Mouse (Mus musculus) limb, embryonic 15.5 days (tissue): ENCODE measurements at regions not wholly inside any gene's neighbourhood (a gene's known extent, or its start where the extent isn't known, plus 50 kb on each side); places are given as distances from the start of the nearest gene placed in this dataset.
"Not testable (repeated sequence)": the region's sequence is repeated elsewhere in the genome, so short reads cannot be mapped to it uniquely, and the experiment has no call there.

ENCODE experiments used
- ATAC-seq: fragments of 200-750 bp; cut with Nextera tagmentation; 2 replicates; pipeline ENCODE4 v1.8.0; 2017; ENCODE audit warnings: low read depth, moderate TSS enrichment; ENCODE audit not compliant: insufficient number of reproducible peaks, low FRiP score, low TSS enrichment
- H3K27ac ChIP-seq: fragments of 300-500 bp; sonication (generic); 2 replicates; pipeline ENCODE4 v1.5.1; 2015; ENCODE audit warnings: moderate library complexity, mild to moderate bottlenecking, inconsistent platforms
- H3K27me3 ChIP-seq: fragments of 300-500 bp; sonication (generic); 2 replicates; pipeline ENCODE4 v1.6.1; 2015; ENCODE audit warnings: inconsistent platforms
- H3K36me3 ChIP-seq: fragments of 300-500 bp; sonication (generic); 2 replicates; pipeline ENCODE4 v1.6.1; 2015; ENCODE audit warnings: inconsistent platforms
- H3K4me1 ChIP-seq: fragments of 300-500 bp; sonication (generic); 2 replicates; pipeline ENCODE4 v1.6.1; 2015; ENCODE audit warnings: inconsistent platforms
- H3K4me2 ChIP-seq: fragments of 300-500 bp; sonication (generic); 2 replicates; pipeline ENCODE4 v1.6.1; 2015; ENCODE audit warnings: mild to moderate bottlenecking, inconsistent platforms
- H3K4me3 ChIP-seq: fragments of 300-500 bp; sonication (generic); 2 replicates; pipeline ENCODE4 v1.5.1; 2015; ENCODE audit warnings: mild to moderate bottlenecking, inconsistent platforms
- H3K9ac ChIP-seq: fragments of 300-500 bp; sonication (generic); 2 replicates; pipeline ENCODE4 v1.6.1; 2015; ENCODE audit warnings: inconsistent platforms
- H3K9me3 ChIP-seq: fragments of 300-500 bp; sonication (generic); 2 replicates; pipeline ENCODE4 v1.6.1; 2016; ENCODE audit warnings: inconsistent platforms
- WGBS: fragments of 180-500 bp; shearing (Covaris S2); methylation state at CpG from one replicate; pipeline ENCODE4 v1.1.7; 2015; 5-methylcytosine and 5-hydroxymethylcytosine counted together

DNA sequence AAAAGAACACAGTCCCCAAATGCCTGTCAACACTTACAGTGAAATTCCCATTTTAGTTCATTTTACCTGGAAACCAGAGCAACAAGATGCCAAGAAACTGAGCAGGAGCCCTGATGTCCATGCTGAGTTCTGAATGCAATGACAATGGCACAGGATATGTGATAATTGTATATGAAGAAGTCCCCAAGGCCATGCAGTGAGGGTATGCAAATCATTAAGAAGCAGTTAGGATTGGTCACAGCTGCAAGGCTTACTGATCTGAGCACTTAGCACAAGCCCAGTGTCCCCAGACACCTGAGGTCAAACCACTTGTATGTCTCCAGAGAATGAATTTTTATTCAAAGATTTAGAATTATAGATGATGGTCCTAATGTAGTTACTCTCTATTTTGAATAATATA, 419.0 kb upstream of the Tacstd2 start:
- not testable (repeated sequence) for H3K36me3 ChIP-seq, H3K9me3 ChIP-seq, H3K9ac ChIP-seq, H3K4me1 ChIP-seq, H3K27me3 ChIP-seq, H3K27ac ChIP-seq, H3K4me2 ChIP-seq, ATAC-seq, H3K4me3 ChIP-seq

DNA sequence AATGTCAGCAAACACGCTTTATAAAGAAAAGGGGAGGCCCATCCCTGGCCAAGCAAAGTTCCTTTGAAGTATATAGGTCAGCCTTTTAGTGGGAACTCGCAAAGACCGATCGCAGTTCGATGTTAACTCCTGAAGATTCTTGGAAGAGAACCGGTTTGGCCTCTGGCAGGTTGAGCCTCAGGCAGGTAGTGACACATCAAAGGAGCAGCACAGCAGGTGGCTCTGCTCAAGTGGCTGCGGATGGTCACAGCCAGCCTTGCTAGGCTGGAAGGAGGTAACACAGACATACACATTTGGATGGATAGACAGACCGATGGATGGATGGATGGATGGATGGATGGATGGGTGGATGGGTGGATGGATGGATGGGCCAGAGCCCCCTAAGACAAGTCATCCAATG, 395.9 kb upstream of the Tacstd2 start:
- not testable (repeated sequence) for H3K27ac ChIP-seq, H3K4me2 ChIP-seq, H3K9ac ChIP-seq, H3K4me3 ChIP-seq, H3K9me3 ChIP-seq, H3K36me3 ChIP-seq, H3K27me3 ChIP-seq, ATAC-seq, H3K4me1 ChIP-seq
- 20% methylated on average over 8 of the region's 8 CpGs for WGBS

DNA sequence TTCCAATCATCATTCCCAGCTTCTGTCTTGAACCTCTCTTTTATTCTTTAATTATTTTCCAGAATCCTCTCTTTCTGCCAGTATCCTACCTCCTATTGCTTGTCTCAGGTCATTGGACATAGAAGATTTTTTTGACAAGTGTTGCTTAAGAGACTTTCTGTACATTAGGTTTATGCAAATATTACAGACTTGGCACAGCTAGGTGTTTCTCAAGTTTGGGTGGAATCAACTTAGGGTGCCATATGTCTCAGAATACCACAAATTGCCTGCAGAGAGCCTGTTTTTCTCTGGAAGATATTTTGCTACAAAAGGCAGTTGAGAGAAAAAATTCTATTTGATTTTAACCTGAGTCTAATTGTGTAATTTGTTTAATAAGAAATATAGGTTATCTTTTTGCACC, 386.9 kb upstream of the Tacstd2 start:
- H3K27ac ChIP-seq: no peak overlapping the region
- H3K9me3 ChIP-seq: no peaks in the 10 kb centered on the region
- H3K4me3 ChIP-seq: no peak overlapping the region
- H3K27me3 ChIP-seq: no peaks in the 10 kb centered on the region
- no peaks in the 10 kb centered on the region for H3K4me1 ChIP-seq
- H3K9ac ChIP-seq: no peak overlapping the region
- H3K36me3 ChIP-seq: no peaks in the 10 kb centered on the region
- no peak overlapping the region for H3K4me2 ChIP-seq
- no peak for ATAC-seq

DNA sequence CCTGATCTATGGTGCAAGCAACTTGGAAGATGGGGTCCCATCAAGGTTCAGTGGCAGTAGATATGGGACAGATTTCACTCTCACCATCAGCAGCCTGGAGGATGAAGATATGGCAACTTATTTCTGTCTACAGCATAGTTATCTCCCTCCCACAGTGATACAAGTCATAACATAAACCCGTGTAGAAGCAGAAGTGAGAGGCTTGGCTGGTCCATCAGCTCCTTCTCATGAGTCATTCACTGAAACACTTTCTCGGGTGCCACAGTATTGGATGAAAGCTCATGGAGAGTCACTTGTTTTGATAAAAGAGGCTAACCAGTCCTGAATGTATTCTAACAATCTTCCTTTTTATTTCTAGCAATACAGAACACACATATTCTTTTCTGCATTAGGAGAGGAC, 378.3 kb upstream of the Tacstd2 start:
- H3K4me2 ChIP-seq: no peak overlapping the region
- no peak overlapping the region for H3K9ac ChIP-seq
- H3K27me3 ChIP-seq: no peaks in the 10 kb centered on the region
- 58% methylated on average over 2 of the region's 2 CpGs for WGBS
- no peaks in the 10 kb centered on the region for H3K36me3 ChIP-seq
- H3K9me3 ChIP-seq: no peaks in the 10 kb centered on the region
- no peak overlapping the region for H3K27ac ChIP-seq
- H3K4me3 ChIP-seq: no peak overlapping the region
- no peaks in the 10 kb centered on the region for H3K4me1 ChIP-seq
- no peak for ATAC-seq

DNA sequence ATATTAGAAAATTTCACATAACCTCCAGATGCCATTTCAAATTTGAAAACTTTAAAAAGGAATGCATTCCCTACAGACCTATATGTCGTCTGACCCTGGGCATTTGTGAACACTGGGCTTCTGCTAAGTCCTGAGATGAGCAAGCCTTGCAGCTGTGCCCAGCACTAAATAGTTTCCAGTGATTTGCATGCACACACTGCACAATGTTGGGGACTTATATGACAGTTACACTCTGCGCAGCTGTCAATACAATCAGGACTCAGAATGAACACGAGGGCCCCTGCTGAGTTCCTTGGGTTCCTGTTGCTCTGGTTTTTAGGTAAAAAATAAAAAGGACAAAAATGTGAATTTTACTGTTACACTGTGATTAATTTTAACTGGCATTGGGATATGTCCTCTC, 377.7 kb upstream of the Tacstd2 start:
- 80% methylated on average over 3 of the region's 3 CpGs for WGBS

DNA sequence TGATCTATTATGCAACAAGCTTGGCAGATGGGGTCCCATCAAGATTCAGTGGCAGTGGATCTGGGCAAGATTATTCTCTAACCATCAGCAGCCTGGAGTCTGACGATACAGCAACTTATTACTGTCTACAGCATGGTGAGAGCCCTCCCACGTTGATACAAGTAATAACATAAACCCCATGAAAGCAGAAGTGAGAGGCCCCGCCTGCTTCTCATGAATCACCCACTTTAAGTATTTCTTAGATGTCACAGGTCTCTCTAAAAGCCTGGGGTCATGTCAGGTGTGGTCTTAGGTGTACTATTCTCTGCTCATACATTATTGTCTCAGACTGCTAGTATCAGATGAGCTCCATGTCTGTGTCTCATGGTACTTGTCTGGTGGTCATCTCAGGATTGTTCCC, 360.9 kb upstream of the Tacstd2 start:
- no peak overlapping the region for H3K4me3 ChIP-seq
- H3K27me3 ChIP-seq: no peaks in the 10 kb centered on the region
- WGBS: 56% methylated on average over 3 of the region's 3 CpGs
- no peak for ATAC-seq
- no peaks in the 10 kb centered on the region for H3K9me3 ChIP-seq
- no peaks in the 10 kb centered on the region for H3K36me3 ChIP-seq
- no peaks in the 10 kb centered on the region for H3K4me1 ChIP-seq
- H3K27ac ChIP-seq: no peak overlapping the region
- no peak overlapping the region for H3K4me2 ChIP-seq
- H3K9ac ChIP-seq: no peak overlapping the region

More for the DNA sequence above, 377.7 kb upstream of the Tacstd2 start:
- H3K4me1 ChIP-seq: no peaks in the 10 kb centered on the region
- H3K27me3 ChIP-seq: no peaks in the 10 kb centered on the region
- no peaks in the 10 kb centered on the region for H3K9me3 ChIP-seq
- no peak overlapping the region for H3K4me2 ChIP-seq
- no peak overlapping the region for H3K4me3 ChIP-seq
- H3K9ac ChIP-seq: no peak overlapping the region
- no peaks in the 10 kb centered on the region for H3K36me3 ChIP-seq
- no peak overlapping the region for H3K27ac ChIP-seq
- ATAC-seq: no peak

DNA sequence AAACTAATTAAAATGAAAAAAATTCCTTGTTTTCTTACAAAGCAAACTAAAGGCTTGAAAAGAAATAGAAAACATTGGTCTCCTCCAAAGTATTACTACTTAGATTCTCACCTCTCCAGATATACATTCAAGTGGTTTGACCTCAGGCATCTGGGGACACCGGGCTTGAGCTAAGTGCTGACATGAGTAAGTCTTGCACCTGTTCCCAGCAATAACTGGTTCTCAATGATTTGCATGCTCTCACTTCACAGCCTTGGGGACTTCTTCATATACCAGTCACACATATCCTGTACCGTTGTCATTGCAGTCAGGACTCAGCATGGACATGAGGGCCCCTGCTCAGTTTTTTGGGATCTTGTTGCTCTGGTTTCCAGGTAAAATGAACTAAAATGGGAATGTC, 360.3 kb upstream of the Tacstd2 start:
- no peak overlapping the region for H3K27ac ChIP-seq
- no peak overlapping the region for H3K4me3 ChIP-seq
- no peaks in the 10 kb centered on the region for H3K27me3 ChIP-seq
- 82% methylated on average over 2 of the region's 2 CpGs for WGBS
- no peak overlapping the region for H3K9ac ChIP-seq
- H3K9me3 ChIP-seq: no peaks in the 10 kb centered on the region
- no peak overlapping the region for H3K4me2 ChIP-seq
- no peak for ATAC-seq
- no peaks in the 10 kb centered on the region for H3K36me3 ChIP-seq
- no peaks in the 10 kb centered on the region for H3K4me1 ChIP-seq

DNA sequence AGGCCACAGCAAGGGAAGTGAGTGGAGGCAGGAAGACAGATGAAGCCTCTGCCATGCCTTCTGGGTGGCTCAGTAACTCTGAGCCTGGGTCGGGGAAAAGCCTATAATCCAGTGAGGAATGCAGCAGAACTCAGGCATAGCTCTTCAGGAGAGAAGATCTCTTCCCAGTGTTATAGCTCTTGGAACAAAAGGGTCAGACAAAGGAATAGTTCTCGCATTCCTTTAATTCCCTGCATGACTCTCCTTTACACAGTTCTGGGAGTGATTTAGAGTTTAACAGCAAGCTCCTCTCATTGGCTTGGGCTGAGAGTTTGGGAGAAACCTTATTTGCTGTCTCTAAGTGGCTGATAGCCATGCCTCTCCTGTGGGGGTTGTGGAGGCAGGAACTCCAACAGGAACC, 352.0 kb upstream of the Tacstd2 start:
- Histone ChIP-seq H3K4me2 (no peak overlapping the region), H3K4me3 (no peak overlapping the region), H3K27me3 (no peaks in the 10 kb centered on the region), H3K4me1 (no peaks in the 10 kb centered on the region), H3K36me3 (no peaks in the 10 kb centered on the region), H3K9ac (no peak overlapping the region), H3K27ac (no peak overlapping the region), H3K9me3 (no peaks in the 10 kb centered on the region)
- WGBS: 51% methylated on average over 2 of the region's 2 CpGs
- ATAC-seq: no peak

DNA sequence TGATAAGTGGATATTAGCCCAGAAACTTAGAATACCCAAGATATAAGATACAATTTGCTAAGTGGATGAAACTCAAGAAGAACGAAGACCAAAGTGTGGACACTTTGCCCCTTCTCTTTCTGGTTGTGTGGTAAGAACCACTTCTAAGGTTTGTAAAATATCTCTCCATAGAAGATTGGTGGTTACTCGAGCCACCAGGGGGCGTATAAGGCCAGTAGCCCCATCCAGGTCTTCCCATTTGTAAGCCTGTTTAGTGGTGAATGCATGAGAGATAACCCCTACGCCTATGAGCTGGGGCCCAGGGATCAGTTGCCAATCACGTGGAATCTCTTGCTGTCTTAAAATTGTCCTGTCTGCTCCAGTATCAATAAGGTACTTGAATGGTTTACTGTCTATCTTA, 349.3 kb upstream of the Tacstd2 start:
- H3K27me3 ChIP-seq: no peaks in the 10 kb centered on the region
- no peak overlapping the region for H3K27ac ChIP-seq
- H3K9me3 ChIP-seq: no peaks in the 10 kb centered on the region
- H3K4me3 ChIP-seq: no peak overlapping the region
- ATAC-seq: no peak
- H3K4me2 ChIP-seq: no peak overlapping the region
- H3K36me3 ChIP-seq: no peaks in the 10 kb centered on the region
- 82% methylated on average over 5 of the region's 5 CpGs for WGBS
- H3K4me1 ChIP-seq: no peaks in the 10 kb centered on the region
- H3K9ac ChIP-seq: no peak overlapping the region

DNA sequence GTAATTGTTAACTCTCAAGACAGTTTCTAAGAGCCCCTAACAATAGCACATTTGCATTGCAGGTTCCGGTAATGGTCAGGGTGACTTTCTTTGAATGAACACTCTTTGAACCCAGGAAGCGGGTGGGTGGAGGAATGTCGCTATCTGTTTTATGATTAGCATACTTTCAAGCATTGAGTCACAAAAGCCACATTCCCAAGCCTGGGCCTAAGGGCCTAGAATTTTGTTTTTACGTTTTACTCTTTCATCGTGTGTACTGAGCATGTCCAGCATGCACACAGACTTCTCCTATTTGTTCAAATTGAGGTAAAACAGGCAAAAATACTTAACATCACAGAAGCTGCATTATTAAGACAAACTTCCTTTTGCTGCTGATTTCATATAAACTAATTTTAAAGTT, 345.9 kb upstream of the Tacstd2 start:
- not testable (repeated sequence) for H3K4me2 ChIP-seq, H3K9ac ChIP-seq, H3K27ac ChIP-seq, H3K36me3 ChIP-seq, H3K27me3 ChIP-seq, H3K4me1 ChIP-seq, ATAC-seq, H3K4me3 ChIP-seq, H3K9me3 ChIP-seq
- WGBS: 80% methylated on average over 5 of the region's 5 CpGs

DNA sequence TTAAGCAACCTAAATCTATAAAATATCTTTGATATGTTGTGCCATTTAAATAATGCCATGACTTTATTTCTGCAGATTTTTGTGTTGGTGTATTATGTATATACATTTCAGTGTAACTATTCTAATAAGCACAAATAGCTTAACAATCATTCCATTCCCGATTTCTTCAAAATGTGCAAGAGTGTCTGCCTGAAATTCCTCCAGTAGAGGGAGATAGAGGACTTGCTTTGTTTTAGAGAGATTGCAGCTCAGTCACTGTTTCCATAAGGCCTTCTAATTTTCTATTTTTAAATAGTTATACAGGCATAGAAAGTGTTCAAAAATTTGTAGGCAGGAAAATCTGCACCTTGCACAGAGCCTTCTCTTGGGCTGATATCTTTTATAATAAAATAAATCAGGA, 322.3 kb upstream of the Tacstd2 start:
- not testable (repeated sequence) for ATAC-seq

DNA sequence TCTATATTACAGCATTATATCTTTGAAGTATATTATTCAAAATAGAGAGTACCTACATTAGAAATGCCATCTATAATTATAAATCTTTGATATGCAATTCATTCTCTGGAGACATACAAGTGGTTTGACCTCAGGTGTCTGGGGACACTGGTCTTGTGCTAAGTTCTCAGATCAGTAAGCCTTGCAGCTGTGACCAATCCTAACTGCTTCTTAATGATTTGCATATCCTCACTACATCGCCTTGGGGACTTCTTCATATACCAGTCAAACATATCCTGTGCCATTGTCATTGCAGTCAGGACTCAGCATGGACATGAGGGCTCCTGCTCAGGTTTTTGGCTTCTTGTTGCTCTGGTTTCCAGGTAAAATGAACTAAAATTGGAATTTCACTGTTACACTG, 303.9 kb upstream of the Tacstd2 start:
- not testable (repeated sequence) for H3K36me3 ChIP-seq, H3K4me1 ChIP-seq, H3K4me2 ChIP-seq, H3K9me3 ChIP-seq, H3K4me3 ChIP-seq, H3K9ac ChIP-seq, H3K27me3 ChIP-seq, H3K27ac ChIP-seq, ATAC-seq
- whole genome bisulfite sequencing: 59% methylated on average over 1 of the region's 1 CpGs

More for the DNA sequence above, 322.3 kb upstream of the Tacstd2 start:
- H3K4me2 ChIP-seq, H3K4me3 ChIP-seq, H3K27me3 ChIP-seq, H3K36me3 ChIP-seq, H3K4me1 ChIP-seq, H3K9me3 ChIP-seq, H3K27ac ChIP-seq, H3K9ac ChIP-seq: not testable (repeated sequence)
- 25% methylated on average over 1 of the region's 1 CpGs for WGBS

DNA sequence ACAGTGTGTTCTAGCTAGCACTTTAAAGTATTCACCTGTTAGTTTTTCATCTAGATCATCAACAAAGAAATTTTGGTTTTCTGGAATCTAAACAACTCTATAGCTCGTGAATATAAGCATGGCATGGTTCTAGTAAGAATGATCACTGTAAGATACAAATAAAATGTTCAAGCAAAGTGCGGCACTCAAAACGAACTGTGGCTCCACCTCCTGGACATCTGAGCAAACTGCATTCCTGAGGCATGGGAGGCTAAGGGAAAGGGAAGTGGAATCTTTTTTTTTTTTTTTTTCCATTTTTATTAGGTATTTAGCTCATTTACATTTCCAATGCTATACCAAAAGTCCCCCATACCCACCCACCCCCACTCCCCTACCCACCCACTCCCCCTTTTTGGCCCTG, 276.9 kb upstream of the Tacstd2 start:
- not testable (repeated sequence) for ATAC-seq

More for the DNA sequence above, 276.9 kb upstream of the Tacstd2 start:
- H3K4me2 ChIP-seq, H3K9ac ChIP-seq, H3K4me1 ChIP-seq, H3K9me3 ChIP-seq, H3K36me3 ChIP-seq, H3K27ac ChIP-seq, H3K4me3 ChIP-seq, H3K27me3 ChIP-seq: not testable (repeated sequence)
- WGBS: 11% methylated on average over 3 of the region's 3 CpGs
